Mouse (Mus musculus) heart, embryonic 12.5 days (tissue): ENCODE results near the gene Hpn. TPM values are rescaled to one million over a fixed set of nuclear protein-coding genes. Genes with fewer than 3 reads are reported as not detected.
A peak's percentile ranks its signal among the peaks of the same experiment; 100 is the strongest.

Source experiments
- ATAC-seq: fragments of 200-750 bp; cut with Nextera tagmentation; 2 replicates; pipeline ENCODE4 v1.8.0; 2017; ENCODE audit warnings: moderate TSS enrichment, moderate library complexity; ENCODE audit not compliant: insufficient number of reproducible peaks, low FRiP score
- H3K27ac ChIP-seq: fragments of 300-500 bp; sonication (generic); 2 replicates; pipeline ENCODE4 v1.5.1; 2016; ENCODE audit warnings: mild to moderate bottlenecking, moderate library complexity; ENCODE audit not compliant: poor library complexity, severe bottlenecking
- H3K27me3 ChIP-seq: fragments of 300-500 bp; sonication (generic); replicated peaks from 2 replicates; pipeline ENCODE4 v1.6.1; 2016; ENCODE audit warnings: mild to moderate bottlenecking, moderate library complexity
- H3K36me3 ChIP-seq: fragments of 300-500 bp; sonication (generic); 2 replicates; pipeline ENCODE4 v1.6.1; 2016; ENCODE audit warnings: mild to moderate bottlenecking, moderate library complexity
- H3K4me1 ChIP-seq: fragments of 300-500 bp; sonication (generic); replicated peaks from 2 replicates; pipeline ENCODE4 v1.6.1; 2016; ENCODE audit warnings: mild to moderate bottlenecking
- H3K4me2 ChIP-seq: fragments of 300-500 bp; sonication (generic); 2 replicates; pipeline ENCODE4 v1.6.1; 2016; ENCODE audit warnings: mild to moderate bottlenecking, moderate library complexity
- H3K4me3 ChIP-seq: fragments of 300-500 bp; sonication (generic); 2 replicates; pipeline ENCODE4 v1.5.1; 2016; ENCODE audit warnings: mild to moderate bottlenecking
- H3K9ac ChIP-seq: fragments of 300-500 bp; sonication (generic); 2 replicates; pipeline ENCODE4 v1.6.1; 2016; ENCODE audit warnings: mild to moderate bottlenecking, moderate library complexity
- H3K9me3 ChIP-seq: fragments of 300-500 bp; sonication (generic); replicated peaks from 2 replicates; pipeline ENCODE4 v1.6.1; 2016; ENCODE audit warnings: mild to moderate bottlenecking, moderate library complexity
- WGBS: fragments of 180-500 bp; shearing (Covaris S2); methylation state at CpG from one replicate; pipeline ENCODE4 v1.1.7; 2016; 5-methylcytosine and 5-hydroxymethylcytosine counted together
- polyA plus RNA-seq: library from polyadenylated mRNA; unstranded; fragments of >200 nt; fragmentation: Nextera tagmentation; extraction: Ambion mirVana; gene quantifications from 2 replicates; pipeline ENCODE4 v1.2.1, GENCODE M21; 2016

Gene Hpn
- polyA plus RNA-seq, 1 experiment from 2014 or later, result 2.0 TPM

DNA sequence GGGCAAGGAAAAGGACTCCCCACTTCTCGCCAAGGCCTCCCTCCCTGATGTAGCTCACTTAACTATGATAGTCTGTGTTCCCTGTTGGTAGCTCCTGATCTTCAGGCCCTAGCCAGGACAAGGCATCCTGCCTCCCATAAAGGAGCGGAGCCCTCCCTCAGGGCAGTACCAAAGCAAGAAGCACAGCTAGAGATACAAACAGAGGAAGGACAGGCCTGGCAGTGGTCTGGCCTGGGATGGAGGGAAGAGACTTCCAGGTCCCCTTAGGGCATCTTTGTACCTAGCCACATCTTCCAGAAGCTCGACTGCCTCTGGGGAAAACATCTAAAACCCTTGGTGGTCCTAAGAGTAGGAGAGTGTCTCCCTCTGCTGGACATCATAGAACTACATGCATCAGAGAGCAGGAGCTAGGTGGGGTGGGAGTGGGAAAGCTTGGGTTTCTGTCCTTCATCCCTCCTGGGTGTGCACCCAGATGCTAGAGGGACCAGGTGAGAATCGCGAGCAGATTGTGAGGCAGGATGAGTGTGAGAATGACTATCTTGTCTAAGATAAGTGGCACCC is 37.1 kb downstream of the Hpn start:
- no peak overlapping the region for H3K9ac ChIP-seq
- H3K4me3 ChIP-seq, result no peak overlapping the region
- ATAC-seq, result 0 out of 2 replicates have a peak, but pooled peaks have one; percentile 29
- H3K4me2 ChIP-seq, result no peak overlapping the region
- H3K9me3 ChIP-seq, result peaks cover 4% of the 10 kb centered on the region
- WGBS, result 32% methylated on average over 5 of the region's 5 CpGs
- no peaks in the 10 kb centered on the region for H3K36me3 ChIP-seq
- no peaks in the 10 kb centered on the region for H3K27me3 ChIP-seq
- no peaks in the 10 kb centered on the region for H3K4me1 ChIP-seq
- H3K27ac ChIP-seq, result no peak overlapping the region

GRCm38 (mm10) chr7:31077470-31077869 is 37.6 kb downstream of the Hpn start:
- Histone ChIP-seq H3K27me3 (no peaks in the 10 kb centered on the region), H3K4me3 (no peak overlapping the region), H3K27ac (no peak overlapping the region), H3K36me3 (no peaks in the 10 kb centered on the region), H3K9ac (no peak overlapping the region), H3K4me1 (no peaks in the 10 kb centered on the region), H3K9me3 (peaks cover 4% of the 10 kb centered on the region), H3K4me2 (no peak overlapping the region)
- ATAC-seq, result peak; percentile 39
- WGBS, result 54% methylated on average over 6 of the region's 6 CpGs

DNA sequence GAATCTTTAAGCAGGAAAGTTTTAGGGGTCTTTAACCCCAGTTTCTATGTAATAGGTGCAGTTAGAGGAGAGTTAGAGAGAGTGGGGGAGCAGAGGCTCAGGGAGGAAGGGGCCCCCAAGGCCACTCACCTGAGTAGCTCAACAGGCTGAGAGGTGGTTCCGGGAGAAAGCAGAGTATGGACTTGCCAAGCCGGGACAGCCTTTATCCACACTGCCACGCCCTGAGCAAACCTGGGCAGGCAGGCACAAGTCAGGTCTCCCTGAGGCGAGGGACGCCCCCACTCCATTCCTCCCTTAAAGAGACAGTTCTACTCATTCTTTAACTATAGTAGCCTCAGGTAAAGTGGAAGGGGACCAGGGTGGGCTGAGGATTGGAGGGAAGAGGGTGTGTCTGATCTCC is 38.6 kb downstream of the Hpn start, which contains the start of gene Fxyd3:
Fxyd3 (minus strand) TSS at position 213 of the 400 bp plus-strand sequence.
- 56% methylated on average over 5 of the region's 5 CpGs for WGBS
- no peaks in the 10 kb centered on the region for H3K4me1 ChIP-seq
- H3K27me3 ChIP-seq, result no peaks in the 10 kb centered on the region
- H3K36me3 ChIP-seq, result no peaks in the 10 kb centered on the region
- peaks cover 4% of the 10 kb centered on the region for H3K9me3 ChIP-seq
- H3K27ac ChIP-seq, result no peak within 1 kb of the TSS
- H3K4me3 ChIP-seq, result no peak within 1 kb of the TSS
- no peak within 1 kb of the TSS for H3K4me2 ChIP-seq
- H3K9ac ChIP-seq, result no peak within 1 kb of the TSS
- ATAC-seq, result no peak

GRCm38 (mm10) chr7:31074713-31075069 is 40.4 kb downstream of the Hpn start:
- Histone ChIP-seq H3K4me3 (no peak overlapping the region), H3K4me2 (no peak overlapping the region), H3K9ac (no peak overlapping the region), H3K36me3 (no peaks in the 10 kb centered on the region), H3K4me1 (peaks cover 5% of the 10 kb centered on the region; the same call in 1 of the 2 replicates), H3K27me3 (no peaks in the 10 kb centered on the region), H3K27ac (no peak overlapping the region), H3K9me3 (no peaks in the 10 kb centered on the region)
- 78% methylated on average over 5 of the region's 5 CpGs for WGBS
- no peak for ATAC-seq

DNA sequence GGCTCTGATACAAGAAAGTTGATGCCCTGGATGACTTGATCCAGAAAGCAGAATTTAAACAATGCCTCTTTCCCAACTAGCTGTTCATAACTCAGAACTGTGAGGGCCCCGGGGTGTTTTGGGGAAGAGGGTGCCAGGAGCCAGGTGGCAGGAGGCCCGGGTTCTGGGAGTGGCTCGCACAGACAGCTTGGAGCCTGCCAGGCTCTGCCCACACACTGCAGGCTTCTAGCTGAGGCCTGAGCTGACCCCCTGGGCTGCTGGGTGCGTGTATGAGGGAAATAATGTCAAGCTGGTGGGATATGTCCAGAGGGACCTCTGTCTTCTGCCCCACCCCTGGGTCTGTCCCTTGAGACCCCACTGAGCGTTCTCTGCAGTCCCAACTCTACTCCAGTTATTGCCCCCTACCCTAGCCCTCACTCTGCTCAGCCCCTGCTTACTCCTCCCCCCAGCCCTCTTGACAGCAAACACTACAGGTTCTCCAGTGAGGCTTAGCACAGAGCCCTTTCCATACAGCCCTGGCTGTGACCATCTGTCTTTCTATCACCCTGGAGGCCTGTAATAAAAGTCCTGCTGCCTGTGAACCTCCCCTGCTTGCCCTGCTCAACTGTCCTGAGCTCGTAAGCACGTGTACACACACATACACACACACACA is 40.9 kb downstream of the Hpn start:
- no peaks in the 10 kb centered on the region for H3K9me3 ChIP-seq
- no peaks in the 10 kb centered on the region for H3K36me3 ChIP-seq
- WGBS, result 67% methylated on average over 7 of the region's 7 CpGs
- no peaks in the 10 kb centered on the region for H3K27me3 ChIP-seq
- no peak for ATAC-seq
- H3K27ac ChIP-seq, result no peak overlapping the region
- peaks cover 5% of the 10 kb centered on the region; the same call in 1 of the 2 replicates for H3K4me1 ChIP-seq
- H3K4me3 ChIP-seq, result no peak overlapping the region
- no peak overlapping the region for H3K4me2 ChIP-seq
- H3K9ac ChIP-seq, result no peak overlapping the region

- ATAC-seq, result no peak
- H3K27ac ChIP-seq, result no peak overlapping the region
Observed at GRCm38 (mm10) chr7:31073546-31073945, 41.5 kb downstream of the Hpn start.

DNA sequence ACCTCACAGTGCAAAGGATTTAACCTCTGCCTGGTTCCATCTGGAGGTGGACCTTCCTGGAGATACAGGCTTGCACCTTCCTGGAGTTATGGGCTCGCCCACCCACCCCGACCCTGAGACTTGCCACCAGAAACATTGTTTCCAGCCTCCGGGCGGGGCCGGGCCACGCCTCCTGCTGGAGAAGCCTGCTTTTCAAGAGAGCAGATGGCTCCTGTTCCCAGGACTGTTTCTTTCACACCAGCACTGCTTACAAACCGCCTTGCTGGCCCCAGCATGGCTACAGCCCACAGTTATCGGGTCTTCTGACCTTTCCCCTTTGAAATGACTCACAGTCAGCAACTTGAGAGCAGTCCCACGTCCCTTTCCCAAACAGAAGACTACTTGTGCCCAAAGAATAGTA is 42.8 kb downstream of the Hpn start:
- ATAC-seq, result no peak
- H3K36me3 ChIP-seq, result no peaks in the 10 kb centered on the region
- no peak overlapping the region for H3K27ac ChIP-seq
- no peak overlapping the region for H3K4me3 ChIP-seq
- no peak overlapping the region for H3K9ac ChIP-seq
- H3K4me1 ChIP-seq, result peaks cover 11% of the 10 kb centered on the region
- H3K4me2 ChIP-seq, result no peak overlapping the region
- 0 out of 2 replicates have a peak, but pooled peaks cover 3% of the 10 kb centered on the region for H3K27me3 ChIP-seq
- H3K9me3 ChIP-seq, result no peaks in the 10 kb centered on the region
- 54% methylated on average over 9 of the region's 9 CpGs for WGBS

More at GRCm38 (mm10) chr7:31073546-31073945, 41.5 kb downstream of the Hpn start:
- H3K9ac ChIP-seq, result no peak overlapping the region
- no peaks in the 10 kb centered on the region for H3K27me3 ChIP-seq
- no peaks in the 10 kb centered on the region for H3K9me3 ChIP-seq
- H3K36me3 ChIP-seq, result no peaks in the 10 kb centered on the region
- H3K4me2 ChIP-seq, result no peak overlapping the region
- no peak overlapping the region for H3K4me3 ChIP-seq
- peaks cover 5% of the 10 kb centered on the region; the same call in 1 of the 2 replicates for H3K4me1 ChIP-seq

DNA sequence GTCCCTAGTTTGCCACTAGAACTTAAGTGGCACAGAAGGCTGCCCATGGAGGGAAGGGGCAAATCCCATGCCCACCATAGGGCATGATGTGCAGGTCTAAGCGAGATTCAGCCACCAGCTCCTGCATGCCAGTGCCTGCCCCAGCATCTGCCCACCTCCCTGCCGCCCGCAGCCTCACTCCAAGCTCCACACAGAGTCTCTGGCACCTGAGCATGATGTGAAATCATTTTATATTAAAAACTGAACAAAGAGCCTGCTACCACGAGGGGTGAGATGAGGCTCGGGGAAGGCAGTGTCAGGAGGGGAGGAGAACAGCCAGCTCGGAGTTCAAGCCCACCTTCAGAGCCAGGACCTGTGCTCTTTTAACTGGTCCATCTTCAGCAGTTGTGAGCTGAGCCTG is 44.8 kb downstream of the Hpn start:
- Histone ChIP-seq H3K9me3 (no peaks in the 10 kb centered on the region), H3K36me3 (no peaks in the 10 kb centered on the region), H3K4me2 (no peak overlapping the region), H3K4me3 (no peak overlapping the region), H3K27me3 (0 out of 2 replicates have a peak, but pooled peaks cover 7% of the 10 kb centered on the region), H3K4me1 (peaks cover 11% of the 10 kb centered on the region), H3K27ac (no peak overlapping the region), H3K9ac (0 out of 2 replicates have a peak overlapping the region, but pooled peaks have one; percentile 6)
- WGBS, result 71% methylated on average over 6 of the region's 6 CpGs
- ATAC-seq, result no peak

DNA sequence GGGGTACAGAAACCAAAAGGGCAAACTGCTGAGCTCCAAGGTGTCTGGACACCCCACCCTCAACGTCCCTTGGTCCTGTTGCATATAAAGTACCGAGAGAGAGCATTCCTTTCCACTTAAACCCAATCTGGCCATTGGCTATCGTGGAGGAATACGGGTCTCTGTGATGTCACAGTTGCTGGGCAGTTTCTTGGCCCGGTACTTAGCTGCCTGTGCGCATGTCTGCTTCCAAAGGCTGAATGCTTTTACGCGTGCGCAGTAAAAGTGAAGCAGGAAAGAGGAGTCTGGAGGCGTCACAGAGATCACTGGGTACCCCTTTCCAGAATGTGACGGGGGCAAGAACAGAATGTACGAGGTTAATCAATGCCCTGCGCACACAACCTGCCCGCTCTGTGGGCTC is 45.6 kb downstream of the Hpn start:
- H3K9me3 ChIP-seq, result no peaks in the 10 kb centered on the region
- no peak overlapping the region for H3K9ac ChIP-seq
- WGBS, result 86% methylated on average over 14 of the region's 14 CpGs
- H3K4me3 ChIP-seq, result no peak overlapping the region
- no peak overlapping the region for H3K4me2 ChIP-seq
- H3K36me3 ChIP-seq, result no peaks in the 10 kb centered on the region
- H3K27ac ChIP-seq, result no peak overlapping the region
- 0 out of 2 replicates have a peak, but pooled peaks cover 7% of the 10 kb centered on the region for H3K27me3 ChIP-seq
- no peak for ATAC-seq
- H3K4me1 ChIP-seq, result peaks cover 11% of the 10 kb centered on the region

DNA sequence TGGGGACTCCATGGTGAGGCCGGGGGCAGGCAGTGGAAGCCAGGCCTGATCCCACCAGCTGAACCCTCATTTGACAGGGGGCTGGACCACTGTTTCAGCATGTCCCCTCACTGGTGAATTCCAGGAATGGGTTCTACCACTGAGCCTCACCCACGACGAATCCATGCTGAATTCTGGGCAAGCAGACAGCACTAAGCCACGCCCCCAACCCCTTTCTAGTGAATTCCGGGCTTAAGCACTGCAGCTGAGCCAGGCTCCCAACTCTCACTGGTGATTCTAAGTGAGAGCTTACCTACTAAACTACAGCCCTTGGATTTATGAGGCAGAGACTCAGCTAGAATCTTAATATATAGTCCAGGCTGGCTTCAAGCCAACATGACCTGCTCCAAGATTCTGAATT is 47.3 kb downstream of the Hpn start:
- Histone ChIP-seq H3K4me3 (no peak overlapping the region), H3K27ac (no peak overlapping the region), H3K9me3 (no peaks in the 10 kb centered on the region), H3K27me3 (0 out of 2 replicates have a peak, but pooled peaks cover 7% of the 10 kb centered on the region), H3K4me2 (no peak overlapping the region), H3K36me3 (no peaks in the 10 kb centered on the region), H3K9ac (no peak overlapping the region), H3K4me1 (peaks cover 11% of the 10 kb centered on the region)
- ATAC-seq, result no peak
- WGBS, result 41% methylated on average over 5 of the region's 5 CpGs

DNA sequence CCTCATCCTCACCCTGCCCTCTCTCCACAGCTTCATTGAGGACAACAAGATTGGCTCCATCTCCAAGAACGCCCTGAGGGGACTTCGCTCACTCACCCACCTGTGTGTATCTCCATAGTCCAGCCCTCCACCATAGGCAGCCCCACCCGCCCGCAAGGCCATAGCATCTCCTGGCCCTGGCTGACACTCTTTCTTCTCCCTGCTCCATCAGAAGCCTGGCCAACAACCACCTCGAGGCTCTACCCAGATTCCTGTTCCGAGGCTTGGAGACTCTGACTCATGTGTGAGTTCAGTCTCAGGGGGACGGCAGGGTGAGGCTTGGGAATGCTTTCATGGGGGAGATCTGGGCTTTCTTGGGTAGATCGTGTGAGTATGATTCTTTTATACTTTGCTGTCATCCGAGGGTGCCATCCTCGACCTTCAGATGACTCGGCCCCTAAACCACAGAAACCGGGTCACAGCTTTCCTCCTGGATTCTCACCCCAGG is 52.0 kb downstream of the Hpn start:
- no peak overlapping the region for H3K27ac ChIP-seq
- 0 out of 2 replicates have a peak, but pooled peaks cover 7% of the 10 kb centered on the region for H3K27me3 ChIP-seq
- no peak overlapping the region for H3K9ac ChIP-seq
- H3K4me1 ChIP-seq, result peaks cover 10% of the 10 kb centered on the region; the same call in 1 of the 2 replicates
- no peaks in the 10 kb centered on the region for H3K36me3 ChIP-seq
- no peak for ATAC-seq
- H3K4me2 ChIP-seq, result no peak overlapping the region
- H3K9me3 ChIP-seq, result no peaks in the 10 kb centered on the region
- WGBS, result 77% methylated on average over 12 of the region's 12 CpGs
- H3K4me3 ChIP-seq, result no peak overlapping the region
